Mouse (Mus musculus) gastrocnemius, adult 2 months (tissue): Measurements from ENCODE around the gene Pla2g2c. TPM values are rescaled to one million over a fixed set of nuclear protein-coding genes. Genes with fewer than 3 reads are reported as not detected.

ENCODE experiments used
- DNase-seq: peaks from one replicate; pipeline ENCODE4 v3.0.0; 2022
- H3K27ac ChIP-seq: fragments of 200-600 bp; 2 replicates; pipeline ENCODE4 v1.8.1; 2022; ENCODE audit warnings: mild to moderate bottlenecking
- H3K4me3 ChIP-seq: fragments of 200-600 bp; 2 replicates; pipeline ENCODE4 v1.8.1; 2022; ENCODE audit warnings: mild to moderate bottlenecking, moderate library complexity
- CTCF ChIP-seq: fragments of 200-600 bp; IDR thresholded peaks from 2 replicates; pipeline ENCODE4 v1.8.1; 2022; ENCODE audit warnings: antibody characterized with exemption, mild to moderate bottlenecking, moderate library complexity
- intact Hi-C: fragments of 180-260 bp; cut with DNase I; formaldehyde crosslinking; loops from one replicate; pipeline ENCODE4 v1.15.1; 2025
- total RNA-seq, 2 experiments: library from RNA; stranded (reverse); gene quantifications; 2 replicates each; pipeline ENCODE4 v1.2.3; 2021

Pla2g2c gene
- total RNA-seq, 2 experiments from 2014 or later, result not detected

DNA sequence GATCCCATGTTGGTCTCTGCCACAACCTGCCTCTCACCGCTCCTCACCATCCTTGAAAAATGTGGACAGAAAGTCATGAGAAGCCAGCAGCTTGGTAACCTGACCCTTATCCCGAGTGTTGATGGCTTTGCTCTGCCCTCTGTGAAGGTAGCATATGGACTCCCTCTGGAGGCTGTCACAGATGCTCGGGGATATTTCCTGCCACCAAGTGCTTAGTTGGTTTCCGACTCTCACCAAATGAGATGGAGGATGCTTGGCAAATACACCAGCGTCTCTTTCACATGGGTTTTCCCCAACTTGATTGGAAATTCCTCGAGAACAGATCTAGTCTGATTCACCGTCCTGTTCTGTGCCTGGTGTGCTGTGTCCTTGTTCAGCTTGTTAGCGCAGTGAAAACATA, 12.0 kb upstream of the Pla2g2c start:
- no peak for TF ChIP-seq CTCF
- Histone ChIP-seq H3K4me3 (no peak overlapping the region), H3K27ac (no peak overlapping the region)
- intact Hi-C loops, result no loop called here
- no peak for DNase-seq

DNA sequence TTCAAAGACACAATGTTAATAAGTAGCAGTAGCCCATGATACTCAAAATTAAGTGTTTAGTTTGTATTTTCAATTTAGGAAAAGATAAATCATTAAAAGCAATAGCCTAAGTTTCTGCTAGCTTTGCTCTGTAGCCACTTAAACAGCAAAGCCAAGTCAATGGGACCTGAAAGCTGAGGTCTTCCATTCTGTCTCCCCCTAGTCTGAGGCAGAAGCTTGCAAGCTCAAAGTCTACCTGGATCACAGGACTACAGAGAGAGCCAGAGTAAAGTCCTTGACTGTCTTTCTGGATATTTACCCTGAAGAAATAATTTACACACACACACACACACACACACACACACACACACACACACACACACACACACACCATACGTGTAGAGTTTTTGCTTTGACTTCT, 10.4 kb upstream of the Pla2g2c start:
- Histone ChIP-seq H3K4me3 (no peak overlapping the region), H3K27ac (no peak overlapping the region)
- intact Hi-C loops, result no loop called here
- DNase-seq, result no peak
- TF ChIP-seq CTCF, result no peak

DNA sequence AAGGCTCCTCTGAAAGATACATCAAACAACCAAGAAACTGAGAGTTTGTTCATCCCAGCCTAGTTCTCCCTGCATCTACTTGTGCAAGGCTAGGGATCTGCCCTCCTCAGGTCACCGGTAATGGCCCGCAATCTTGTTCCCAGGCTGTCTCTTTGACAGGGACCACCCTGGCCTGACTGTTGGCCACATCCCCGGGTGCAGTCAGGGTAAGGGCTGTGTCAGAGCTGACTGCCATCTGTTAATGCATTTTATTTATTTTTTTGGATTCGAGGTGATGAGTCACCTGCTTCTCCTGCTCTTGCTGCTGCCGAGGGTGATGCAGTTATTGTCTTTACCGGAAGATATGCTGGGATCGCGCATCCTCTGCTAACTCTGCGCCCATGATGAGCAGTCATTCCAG, 7.9 kb upstream of the Pla2g2c start:
- no peak for TF ChIP-seq CTCF
- no peak overlapping the region for H3K27ac ChIP-seq
- H3K4me3 ChIP-seq, result no peak overlapping the region
- intact Hi-C loops, result no loop called here
- no peak for DNase-seq

DNA sequence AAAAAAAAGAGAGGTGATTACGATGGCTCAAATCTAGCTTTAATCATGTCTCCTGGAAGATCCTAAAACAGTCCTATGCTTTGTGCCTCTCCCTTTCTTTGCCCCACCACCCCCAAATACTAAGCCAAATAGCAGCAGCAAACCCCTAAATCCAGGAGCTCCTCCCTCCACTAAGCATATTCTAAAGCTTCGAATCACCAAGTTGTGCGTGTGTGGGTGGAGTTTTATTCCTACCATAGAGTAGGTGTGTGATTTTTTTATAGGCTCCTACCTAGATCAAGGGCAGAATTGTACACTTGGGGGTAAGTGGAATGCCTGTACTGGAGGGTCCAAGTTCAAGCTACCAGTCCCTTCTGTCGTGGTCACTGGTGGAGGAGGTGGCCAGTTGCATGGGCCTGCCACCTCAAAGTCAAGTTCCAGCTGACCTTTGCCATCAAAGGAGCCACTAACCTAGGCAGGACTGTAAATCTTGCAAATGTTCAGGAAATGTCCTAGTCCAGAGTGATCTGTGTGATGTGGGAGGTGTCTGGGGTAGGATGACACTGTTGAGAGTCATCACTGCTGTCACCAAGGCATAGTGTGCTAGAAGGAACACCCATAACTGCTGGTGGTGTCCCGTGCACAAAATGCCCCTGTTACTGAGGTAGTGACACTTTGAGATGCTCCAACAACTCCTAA, 5.9 kb upstream of the Pla2g2c start:
- no peak for TF ChIP-seq CTCF
- DNase-seq, result no peak
- Histone ChIP-seq H3K4me3 (no peak overlapping the region), H3K27ac (no peak overlapping the region)
- intact Hi-C loops, result no loop called here

DNA sequence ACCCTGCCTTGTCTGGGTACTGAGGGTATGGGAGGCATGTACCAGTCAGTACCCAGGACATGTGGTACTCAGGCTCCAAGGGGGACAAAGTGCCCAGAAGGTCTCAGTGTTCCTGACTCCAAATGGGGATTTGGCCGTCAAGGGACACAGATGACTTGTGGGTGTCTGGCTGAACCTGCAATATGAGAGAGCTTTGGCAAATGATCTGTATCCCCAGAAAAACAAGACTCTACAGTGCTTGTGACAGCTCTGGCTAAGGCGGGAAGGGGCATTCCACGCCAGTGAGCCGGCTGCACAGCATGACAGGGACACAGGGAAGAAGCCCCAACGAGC, 5.4 kb upstream of the Pla2g2c start:
- intact Hi-C loops, result no loop called here
- no peak overlapping the region for H3K4me3 ChIP-seq
- no peak for DNase-seq
- TF ChIP-seq CTCF, result no peak
- H3K27ac ChIP-seq, result no peak overlapping the region

DNA sequence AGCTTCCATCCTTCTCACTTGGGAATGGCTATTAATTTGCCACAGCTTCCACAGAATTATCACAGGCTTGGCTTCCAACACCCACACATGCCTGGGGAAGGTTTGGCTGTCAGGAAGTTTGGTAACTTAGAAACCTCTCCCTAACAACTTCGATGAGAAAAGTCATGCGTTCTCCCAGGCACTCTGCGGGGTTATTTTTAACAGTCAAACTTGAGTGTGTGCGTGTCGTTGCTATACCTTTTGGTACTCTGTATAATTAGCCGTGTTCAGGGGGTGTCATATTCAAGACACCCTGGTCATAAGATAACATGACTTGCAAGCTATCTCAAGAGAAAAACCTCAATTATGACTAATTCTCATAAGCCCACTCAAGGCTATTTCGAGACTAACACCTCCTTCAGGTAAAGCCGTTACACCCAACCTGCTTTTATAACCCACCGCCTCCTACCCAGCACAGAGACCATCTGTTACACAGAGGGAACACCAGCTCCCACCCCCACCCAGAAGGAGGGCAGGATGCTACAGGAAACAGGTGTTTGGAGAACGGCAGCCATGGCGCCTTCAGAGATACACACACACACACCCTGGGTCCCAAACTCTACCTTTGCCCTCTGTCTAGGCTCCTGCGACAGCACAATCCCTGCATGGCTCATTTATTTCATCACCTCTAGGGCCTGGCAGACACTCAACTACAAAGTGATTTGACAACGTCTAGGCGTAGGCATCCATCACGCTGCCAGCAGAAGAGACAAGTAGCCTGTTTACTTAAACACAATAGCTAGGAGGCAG, 905 bp upstream of the Pla2g2c start:
- intact Hi-C loops, result no loop called here
- no peak for DNase-seq

DNA sequence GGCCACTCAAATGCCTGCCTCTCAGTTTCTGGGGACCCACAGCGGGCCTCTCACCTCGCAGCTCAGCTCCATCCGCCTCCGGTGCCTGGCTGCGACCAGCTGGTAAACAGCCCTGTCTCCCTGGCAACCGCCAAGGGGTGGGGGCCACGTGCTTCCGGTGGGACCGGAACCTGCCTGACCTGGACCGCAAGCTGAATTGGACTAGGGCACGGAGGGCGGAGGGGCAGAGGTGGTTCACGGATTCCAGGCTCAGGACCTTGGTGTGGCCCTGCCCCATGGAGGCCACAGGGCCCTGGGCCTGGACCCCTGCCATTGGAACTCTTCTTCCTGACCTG, 502 bp downstream of the Pla2g2c start:
- intact Hi-C loops, result no loop called here
- Histone ChIP-seq H3K27ac (0 out of 2 replicates have a peak overlapping the region, but pooled peaks have one; percentile 1), H3K4me3 (peak overlapping the region; percentile 45)
- DNase-seq, result peak; percentile 53
- TF ChIP-seq CTCF, result no peak

More for the DNA sequence above, 905 bp upstream of the Pla2g2c start:
- TF ChIP-seq CTCF, result no peak
- Histone ChIP-seq H3K4me3 (no peak overlapping the region), H3K27ac (no peak overlapping the region)

DNA sequence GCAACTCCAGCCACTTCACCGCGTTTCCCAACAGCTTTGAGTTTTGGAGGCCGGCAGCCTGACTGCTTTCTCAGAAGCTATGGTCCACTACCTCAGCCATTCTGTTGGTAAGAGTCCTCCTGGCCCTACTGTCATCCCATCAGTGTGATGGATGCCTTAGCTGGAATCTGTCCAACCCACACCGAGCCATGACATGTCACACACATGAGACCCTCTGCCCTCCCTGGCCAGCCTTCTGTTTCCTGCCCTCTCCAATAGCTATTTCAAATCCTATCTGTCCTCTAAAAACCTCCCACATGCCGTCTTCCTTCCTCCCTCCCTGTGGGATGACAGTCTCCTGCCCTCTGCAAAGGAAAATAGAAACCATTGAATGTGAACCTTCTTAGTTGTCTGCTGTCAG, 1.2 kb downstream of the Pla2g2c start:
- no peak for TF ChIP-seq CTCF
- no peak for DNase-seq
- intact Hi-C loops, result no loop called here
- no peak overlapping the region for H3K27ac ChIP-seq
- H3K4me3 ChIP-seq, result no peak overlapping the region

DNA sequence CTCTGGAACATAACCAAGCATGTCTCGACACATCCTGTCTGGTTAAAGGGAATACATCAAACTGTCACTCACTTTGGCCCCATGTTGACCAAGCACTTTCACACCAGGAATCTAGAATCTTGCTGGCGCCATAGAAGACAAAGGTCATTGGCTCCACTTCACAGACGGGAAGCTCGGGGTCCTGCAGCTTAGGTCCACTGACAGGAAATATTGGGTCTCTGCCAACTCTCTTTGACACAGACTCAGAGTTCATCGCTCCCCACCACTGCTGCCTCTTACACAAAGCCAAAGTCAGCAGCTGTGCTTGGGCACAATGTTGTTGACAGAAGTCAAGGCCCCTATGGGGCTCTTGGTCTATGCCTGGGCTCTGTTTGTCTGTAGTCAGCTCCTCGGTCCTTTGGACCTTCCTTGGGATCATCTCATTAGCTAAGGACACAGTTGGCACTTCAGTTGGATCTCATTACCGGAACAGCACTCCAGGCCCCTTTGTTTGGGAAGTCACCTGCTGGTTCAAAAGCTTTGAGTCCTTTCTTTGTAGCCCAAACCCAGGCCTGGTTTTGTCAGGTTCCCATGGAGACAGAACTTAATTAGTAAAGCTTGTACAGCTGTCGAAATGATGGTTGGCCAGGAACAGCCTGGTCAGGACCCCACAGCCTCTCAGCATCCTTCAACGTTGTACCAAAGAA, 4.6 kb downstream of the Pla2g2c start:
- TF ChIP-seq CTCF, result no peak
- no peak for DNase-seq
- intact Hi-C loops, result no loop called here
- no peak overlapping the region for H3K4me3 ChIP-seq
- H3K27ac ChIP-seq, result no peak overlapping the region

DNA sequence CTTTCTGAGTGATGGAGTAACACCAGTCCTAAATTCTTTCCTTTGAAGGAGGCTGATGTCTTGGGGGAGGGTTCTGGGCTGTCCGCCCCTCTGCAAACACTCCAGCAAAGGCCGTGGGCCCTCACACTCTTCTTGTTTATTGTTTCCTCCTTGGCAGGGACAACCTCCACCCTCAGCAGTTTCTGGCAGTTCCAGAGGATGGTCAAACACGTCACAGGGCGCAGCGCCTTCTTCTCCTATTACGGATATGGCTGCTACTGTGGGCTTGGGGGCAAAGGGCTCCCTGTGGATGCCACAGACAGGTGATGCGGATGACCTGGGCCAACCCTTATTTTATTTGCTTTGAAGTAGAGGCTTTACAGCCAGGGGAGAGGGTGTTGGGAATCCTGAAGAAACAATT, 9.5 kb downstream of the Pla2g2c start:
- DNase-seq, result no peak
- H3K27ac ChIP-seq, result no peak overlapping the region
- TF ChIP-seq CTCF, result no peak
- H3K4me3 ChIP-seq, result no peak overlapping the region
- intact Hi-C loops, result no loop called here

DNA sequence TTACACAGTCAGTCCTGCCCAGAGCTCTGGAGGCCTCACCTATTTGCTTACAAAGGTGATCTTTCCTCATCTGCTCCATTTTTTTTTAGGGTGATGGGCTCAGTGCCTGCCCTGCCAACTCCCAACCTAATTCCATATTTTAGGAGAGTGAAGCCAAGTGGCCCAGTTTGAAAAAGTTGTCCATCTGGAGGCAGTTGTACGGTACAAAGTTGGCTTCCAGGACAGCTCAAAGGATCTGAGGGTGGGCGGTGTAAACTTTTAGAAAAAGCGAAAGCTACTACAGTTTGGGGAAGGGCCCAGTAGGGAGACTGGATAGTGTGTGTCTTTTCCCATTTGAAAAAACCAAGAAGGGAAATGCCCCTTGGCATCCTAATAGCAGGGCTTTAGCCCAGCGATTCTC, 10.3 kb downstream of the Pla2g2c start:
- DNase-seq, result no peak
- H3K4me3 ChIP-seq, result no peak overlapping the region
- intact Hi-C loops, result no loop called here
- H3K27ac ChIP-seq, result no peak overlapping the region
- no peak for TF ChIP-seq CTCF

DNA sequence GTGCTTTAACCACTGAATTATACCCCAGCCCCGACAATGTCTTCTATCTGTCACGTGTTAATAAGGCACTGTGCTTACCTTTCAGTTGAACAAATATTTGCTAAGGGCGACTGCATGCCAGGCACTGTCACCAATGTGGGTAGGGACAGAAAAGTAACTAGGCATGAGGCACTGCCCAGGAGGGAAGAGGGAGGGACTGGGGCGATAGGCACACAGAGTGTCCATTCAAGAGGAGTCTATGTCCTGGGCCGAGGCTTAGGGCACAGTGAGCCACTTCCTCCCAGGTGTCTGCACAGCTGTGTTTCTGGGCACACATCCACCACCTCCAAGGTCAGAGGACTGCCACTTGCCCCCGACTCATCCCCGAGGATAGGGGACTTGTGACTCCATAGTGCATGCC, 12.4 kb downstream of the Pla2g2c start, which contains the start of gene Ubxn10:
Ubxn10 (minus strand) TSS at position 137 of the 400 bp plus-strand sequence.
- intact Hi-C loops, result no loop called here
- Histone ChIP-seq H3K4me3 (no peak within 1 kb of the TSS), H3K27ac (no peak within 1 kb of the TSS)
- TF ChIP-seq CTCF, result no peak
- no peak for DNase-seq

DNA sequence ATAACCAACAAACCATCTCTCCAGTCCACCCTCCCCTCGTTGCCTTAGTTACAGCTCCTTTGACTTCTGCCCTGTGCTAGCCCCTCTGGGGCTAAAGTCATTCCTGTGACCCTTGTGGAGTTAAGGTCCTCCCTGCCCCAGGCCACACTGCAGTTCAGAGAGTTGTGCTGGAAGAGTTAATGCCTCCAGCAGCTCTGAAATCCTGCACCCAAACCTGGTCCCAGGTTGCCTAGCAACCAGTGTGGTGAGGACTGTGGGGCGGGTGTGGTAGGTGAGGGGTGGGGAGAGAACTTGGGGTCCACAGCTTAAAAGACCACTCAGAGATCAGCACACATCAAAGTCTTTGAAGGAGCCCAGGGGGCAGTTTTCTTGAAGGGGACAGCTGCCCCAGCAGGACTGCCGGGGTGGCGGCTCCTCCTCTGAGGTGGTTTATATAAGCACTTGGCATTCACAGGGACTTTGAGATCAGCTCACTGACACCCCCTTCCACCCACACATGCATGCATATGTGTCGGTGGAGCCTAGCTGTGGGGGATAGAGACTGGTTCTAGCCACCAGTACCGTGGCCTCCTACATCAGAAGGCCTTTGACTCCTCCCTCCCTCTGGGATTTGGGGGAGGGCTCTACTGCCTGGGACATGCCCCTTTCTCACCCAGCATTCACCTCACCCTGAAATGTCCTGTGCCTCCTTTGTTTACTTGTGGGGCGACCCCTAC, 14.7 kb downstream of the Pla2g2c start:
- Histone ChIP-seq H3K27ac (no peak overlapping the region), H3K4me3 (no peak overlapping the region)
- no peak for TF ChIP-seq CTCF
- intact Hi-C loops, result no loop called here
- no peak for DNase-seq
